Comparison of ENCODE assay signal across 8 mouse cellular contexts in genomic region chr2:102166550-102167325, GRCm38 (mm10). TPM values are rescaled to one million over a fixed set of nuclear protein-coding genes. Genes with fewer than 3 reads are reported as not detected.
A peak's percentile ranks its signal among the peaks of the same experiment; 100 is the strongest.
DNase-seq lines count a peak whose midpoint lies in the region; ATAC-seq and TF ChIP-seq lines count a peak whose summit lies in the region.

No protein-coding gene starts in this region.

- peaks cover 15% of the 10 kb centered on the region for H3K4me1 ChIP-seq in lung, embryonic 16.5 days (replicated peaks; ENCODE audit: control insufficient read depth, insufficient read depth, low read length)
- H3K4me1 ChIP-seq in lung, adult 2 months (ENCODE audit: control insufficient read depth, insufficient read depth, low read length), result peaks cover 2% of the 10 kb centered on the region; the same call in 1 of the 2 replicates
- H3K4me1 ChIP-seq in embryonic facial prominence, embryonic 14.5 days (ENCODE audit: control insufficient read depth, insufficient read depth, low read length), result peaks cover 11% of the 10 kb centered on the region; the same call in 1 of the 2 replicates
- H3K4me1 ChIP-seq in hindbrain, embryonic 11.5 days (replicated peaks; ENCODE audit: control insufficient read depth, insufficient read depth, low read length), result peaks cover 2% of the 10 kb centered on the region; the same call in 1 of the 2 replicates
- H3K4me1 ChIP-seq in lung, postnatal 0 days (ENCODE audit: insufficient read depth, low read depth, low read length), result 0 out of 2 replicates have a peak, but pooled peaks cover 2% of the 10 kb centered on the region

- H3K9ac ChIP-seq in lung, embryonic 16.5 days (ENCODE audit: low read length), result no peak overlapping the region
- H3K9ac ChIP-seq in embryonic facial prominence, embryonic 14.5 days (ENCODE audit: low read depth, low read length), result no peak overlapping the region; the same call in 1 of the 2 replicates
- H3K9ac ChIP-seq in hindbrain, embryonic 11.5 days (ENCODE audit: low read depth, low read length), result no peak overlapping the region
- H3K9ac ChIP-seq in lung, postnatal 0 days (replicated peaks; ENCODE audit: low read depth), result no peak overlapping the region

- WGBS in lung, embryonic 16.5 days, result 31% methylated on average over 15 of the region's 15 CpGs
- 50% methylated on average over 15 of the region's 15 CpGs for WGBS in lung, adult 2 months
- 39% methylated on average over 14 of the region's 15 CpGs for WGBS in embryonic facial prominence, embryonic 14.5 days
- 45% methylated on average over 15 of the region's 15 CpGs for WGBS in hindbrain, embryonic 11.5 days
- 26% methylated on average over 15 of the region's 15 CpGs for WGBS in lung, postnatal 0 days

- H3K4me2 ChIP-seq in lung, embryonic 16.5 days (ENCODE audit: low read depth, low read length), result peak overlapping the region; percentile 21; the same call in 1 of the 2 replicates
- H3K4me2 ChIP-seq in embryonic facial prominence, embryonic 14.5 days (ENCODE audit: low read depth, low read length), result no peak overlapping the region
- H3K4me2 ChIP-seq in hindbrain, embryonic 11.5 days (replicated peaks; ENCODE audit: low read depth, low read length), result no peak overlapping the region
- H3K4me2 ChIP-seq in lung, postnatal 0 days (replicated peaks; ENCODE audit: low read depth, low read length), result no peak overlapping the region

- H3K4me3 ChIP-seq in lung, embryonic 16.5 days (ENCODE audit: low read length), result no peak overlapping the region
- no peak overlapping the region for H3K4me3 ChIP-seq in lung, adult 2 months (replicated peaks; ENCODE audit: extremely low read depth, low read depth, low read length)
- no peak overlapping the region for H3K4me3 ChIP-seq in embryonic facial prominence, embryonic 14.5 days (ENCODE audit: low read depth, low read length)
- H3K4me3 ChIP-seq in hindbrain, embryonic 11.5 days (ENCODE audit: low read depth, low read length), result no peak overlapping the region
- H3K4me3 ChIP-seq in lung, postnatal 0 days (ENCODE audit: low read depth, low read length), result no peak overlapping the region

- H3K27me3 ChIP-seq in lung, embryonic 16.5 days (ENCODE audit: control insufficient read depth, insufficient read depth, low read depth, low read length), result no peaks in the 10 kb centered on the region
- H3K27me3 ChIP-seq in embryonic facial prominence, embryonic 14.5 days (replicated peaks; ENCODE audit: control insufficient read depth, insufficient read depth, low read length), result no peaks in the 10 kb centered on the region
- H3K27me3 ChIP-seq in hindbrain, embryonic 11.5 days (ENCODE audit: control insufficient read depth, insufficient read depth, low read length), result no peaks in the 10 kb centered on the region
- no peaks in the 10 kb centered on the region for H3K27me3 ChIP-seq in lung, postnatal 0 days (replicated peaks; ENCODE audit: insufficient read depth, low read length)

- TF ChIP-seq CTCF in lung, adult 2 months (IDR thresholded peaks at IDR 0.05; ENCODE audit: insufficient read depth, low read length), result no peak
- TF ChIP-seq CTCF in lung, postnatal 0 days (IDR thresholded peaks at IDR 0.05), result peak; percentile 45

- no peak for TF ChIP-seq EP300 in lung, postnatal 0 days (IDR thresholded peaks at IDR 0.05)

- no peak for DNase-seq in lung, adult 2 months
- DNase-seq in embryonic facial prominence, embryonic 14.5 days (ENCODE audit: low spot score), result no peak
- peak; percentile 27 for DNase-seq in hindbrain, embryonic 11.5 days (ENCODE audit: low spot score)
- DNase-seq in lung, postnatal 0 days (ENCODE audit: low spot score), result peak; percentile 44
- DNase-seq in left cerebral cortex, adult 11 months (ENCODE audit: low spot score), result no peak
- no peak for DNase-seq in right cerebral cortex, postnatal 14 days
- DNase-seq in gastrocnemius, adult 8-10 months (ENCODE audit: low spot score in 2 of 2), result no peak

- ATAC-seq in lung, embryonic 16.5 days (ENCODE audit: low read depth), result peak; percentile 72
- peak; percentile 54; the same call in 1 of the 2 replicates for ATAC-seq in embryonic facial prominence, embryonic 14.5 days (ENCODE audit: low read depth)
- peak; percentile 73 for ATAC-seq in hindbrain, embryonic 11.5 days (ENCODE audit: low FRiP score)
- peak; percentile 74 for ATAC-seq in lung, postnatal 0 days

- no peaks in the 10 kb centered on the region for H3K9me3 ChIP-seq in lung, embryonic 16.5 days (ENCODE audit: control insufficient read depth, low read length)
- no peaks in the 10 kb centered on the region for H3K9me3 ChIP-seq in embryonic facial prominence, embryonic 14.5 days (ENCODE audit: control insufficient read depth, low read length)
- no peaks in the 10 kb centered on the region for H3K9me3 ChIP-seq in hindbrain, embryonic 11.5 days (ENCODE audit: control insufficient read depth, low read length)
- H3K9me3 ChIP-seq in lung, postnatal 0 days (ENCODE audit: low read length), result no peaks in the 10 kb centered on the region

- TF ChIP-seq POLR2A in lung, adult 2 months (IDR thresholded peaks at IDR 0.05; ENCODE audit: borderline replicate concordance, extremely low read depth, low read depth, low read length), result no peak

- H3K27ac ChIP-seq in lung, embryonic 16.5 days (ENCODE audit: low read length), result peak overlapping the region; percentile 44
- H3K27ac ChIP-seq in embryonic facial prominence, embryonic 14.5 days (replicated peaks; ENCODE audit: low read depth, low read length), result no peak overlapping the region
- peak overlapping the region; percentile 12 for H3K27ac ChIP-seq in hindbrain, embryonic 11.5 days (ENCODE audit: low read depth, low read length)
- H3K27ac ChIP-seq in lung, postnatal 0 days (ENCODE audit: low read length), result peak overlapping the region; percentile 43; the same call in 1 of the 2 replicates

- no peaks in the 10 kb centered on the region for H3K36me3 ChIP-seq in lung, embryonic 16.5 days (ENCODE audit: control insufficient read depth, insufficient read depth, low read length)
- H3K36me3 ChIP-seq in embryonic facial prominence, embryonic 14.5 days (ENCODE audit: control insufficient read depth, insufficient read depth, low read length), result 0 out of 2 replicates have a peak, but pooled peaks cover 4% of the 10 kb centered on the region
- H3K36me3 ChIP-seq in hindbrain, embryonic 11.5 days (ENCODE audit: control insufficient read depth, insufficient read depth, low read length), result no peaks in the 10 kb centered on the region
- no peaks in the 10 kb centered on the region for H3K36me3 ChIP-seq in lung, postnatal 0 days (ENCODE audit: insufficient read depth, low read length)

RNA-seq across cellular contexts. Expression of gene Ldlrad3, which starts 19.4 kb away (rescaled TPM):
- polyA plus RNA-seq in lung, embryonic 16.5 days (2015; fragmentation: Nextera tagmentation; extraction: Ambion mirVana), result 47.2 and 50.0 TPM in 2 replicates
- 9.0 and 14.6 TPM in 2 replicates for polyA plus RNA-seq in lung, adult 2 months (2012; rRNA removed)
- 48.2 and 48.8 TPM in 2 replicates for polyA plus RNA-seq in embryonic facial prominence, embryonic 14.5 days (2014; fragmentation: Nextera tagmentation; extraction: Ambion mirVana)
- 48.7 and 50.9 TPM in 2 replicates for polyA plus RNA-seq in hindbrain, embryonic 11.5 days (2014; fragmentation: Nextera tagmentation; extraction: Ambion mirVana)
- 14.6 and 16.3 TPM in 2 replicates for polyA plus RNA-seq in lung, postnatal 0 days (2015; fragmentation: Nextera tagmentation; extraction: Ambion mirVana)
- total RNA-seq in gastrocnemius, adult 8-10 months (2022), result 1 to 10 TPM; 3.4 to 4.9 (median 3.8) TPM

Comparison
In these comparisons a context has a peak if more than half of its experiments do, and no peak if none do; other contexts are left out.
1. DNase-seq: peak in hindbrain, embryonic 11.5 days (single experiment) and lung, postnatal 0 days (single experiment); none in lung, adult 2 months (single experiment), embryonic facial prominence, embryonic 14.5 days (single experiment), left cerebral cortex, adult 11 months (single experiment), right cerebral cortex, postnatal 14 days (single experiment) and gastrocnemius, adult 8-10 months (0 of 2).
2. Peak in every context shown above with its lines, with median percentiles within 50 percentile points of each other: ATAC-seq.